Mouse (Mus musculus) mesoderm, embryonic 11.5 days (tissue): ENCODE results near the gene Gdpgp1.

Experiments
- DNase-seq: peaks from one replicate; pipeline ENCODE4 v3.0.0-alpha.2; 2012; ENCODE audit warnings: low read depth, low spot score

The Gdpgp1 gene

GRCm38 (mm10) chr7:80221179-80221750 is 11.4 kb upstream of the Gdpgp1 start:
- DNase-seq: no peak

GRCm38 (mm10) chr7:80227065-80227464 is 5.6 kb upstream of the Gdpgp1 start:
- no peak for DNase-seq

GRCm38 (mm10) chr7:80230196-80230595 is 2.5 kb upstream of the Gdpgp1 start:
- DNase-seq: no peak

- no peak for DNase-seq
Measured at GRCm38 (mm10) chr7:80231971-80232488, 635 bp upstream of the Gdpgp1 start.

GRCm38 (mm10) chr7:80233799-80234198 is 1.1 kb downstream of the Gdpgp1 start:
- DNase-seq: no peak

DNA sequence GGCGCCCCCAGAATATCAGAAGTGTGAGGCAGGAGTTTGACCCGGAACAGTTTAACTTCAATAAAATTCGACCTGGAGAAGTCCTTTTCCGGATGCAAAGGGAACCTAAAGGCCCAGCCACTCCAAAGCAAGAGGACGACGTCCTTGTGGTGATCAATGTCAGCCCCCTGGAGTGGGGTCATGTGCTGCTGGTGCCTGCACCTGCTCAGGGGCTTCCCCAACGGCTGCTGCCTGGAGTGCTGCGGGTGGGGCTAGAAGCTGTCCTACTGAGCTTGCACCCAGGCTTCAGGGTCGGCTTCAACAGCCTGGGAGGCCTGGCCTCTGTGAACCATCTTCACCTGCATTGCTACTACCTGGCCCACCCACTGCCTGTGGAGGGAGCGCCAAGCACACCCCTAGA is 5.9 kb downstream of the Gdpgp1 start:
- DNase-seq: no peak

- DNase-seq: no peak
Measured at GRCm38 (mm10) chr7:80241661-80242060, 9.0 kb downstream of the Gdpgp1 start.

DNA sequence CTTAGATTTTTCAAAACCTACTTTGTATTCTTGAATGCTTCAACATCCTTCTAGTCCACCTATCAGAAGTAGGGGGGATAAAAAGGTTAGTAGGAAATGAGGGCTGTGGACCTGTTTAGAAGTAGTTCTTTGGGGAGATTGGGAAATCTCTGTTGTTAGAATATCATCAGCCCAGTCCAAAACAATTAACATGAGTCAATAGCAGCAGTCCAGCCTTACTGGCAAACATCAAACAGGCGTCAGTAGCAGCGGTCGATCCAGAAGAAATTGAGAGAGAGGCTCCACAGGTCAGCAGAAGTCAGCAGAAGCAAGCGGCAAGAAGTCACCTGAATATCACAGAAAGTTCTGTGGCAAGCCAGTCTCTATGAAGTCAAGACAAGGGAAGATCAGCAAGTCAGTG is 12.2 kb downstream of the Gdpgp1 start:
- no peak for DNase-seq

- DNase-seq: peak; percentile 98
Measured at GRCm38 (mm10) chr7:80246148-80246721, 13.6 kb downstream of the Gdpgp1 start, which contains the start of gene Ttll13. Ttll13 (plus strand) TSS chr7:80246376.

- no peak for DNase-seq
Measured at GRCm38 (mm10) chr7:80246859-80247258, 14.2 kb downstream of the Gdpgp1 start.

DNA sequence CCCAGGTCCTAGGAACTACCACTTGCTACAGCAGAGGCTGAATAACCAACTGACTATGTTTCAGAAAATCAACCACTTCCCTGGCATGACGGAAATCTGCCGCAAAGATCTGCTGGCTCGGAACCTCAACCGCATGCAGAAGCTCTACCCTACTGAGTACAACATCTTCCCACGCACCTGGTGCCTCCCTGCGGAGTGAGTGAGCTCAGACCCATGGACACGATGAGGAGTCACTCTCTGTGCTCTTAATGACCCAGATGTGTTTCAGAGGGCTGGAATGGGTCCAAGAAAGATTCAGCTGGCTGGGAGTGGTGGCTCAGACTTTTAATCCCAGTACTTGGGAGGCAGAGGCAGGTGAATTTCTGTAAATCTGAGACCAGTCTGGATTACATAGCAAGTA is 19.8 kb downstream of the Gdpgp1 start:
- DNase-seq: no peak

DNA sequence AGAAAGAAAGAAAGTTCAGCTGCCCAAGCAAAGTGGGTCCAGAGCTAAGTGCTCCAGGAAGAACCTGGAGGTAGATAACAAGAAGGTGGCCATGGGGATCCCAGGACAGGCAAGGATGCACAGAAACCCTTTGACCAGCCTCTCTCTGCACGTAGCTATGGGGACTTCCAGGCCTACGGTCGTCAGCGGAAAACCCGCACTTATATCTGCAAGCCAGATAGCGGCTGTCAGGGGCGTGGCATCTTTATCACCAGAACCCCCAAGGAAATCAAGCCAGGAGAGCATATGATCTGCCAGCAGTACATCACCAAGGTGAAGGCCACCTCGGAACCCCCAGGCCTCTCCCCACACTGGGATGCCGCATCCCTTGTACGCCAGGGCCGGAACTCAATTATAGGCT is 20.2 kb downstream of the Gdpgp1 start:
- no peak for DNase-seq

GRCm38 (mm10) chr7:80255981-80256380 is 23.3 kb downstream of the Gdpgp1 start:
- DNase-seq: no peak

- no peak for DNase-seq
Measured at GRCm38 (mm10) chr7:80257706-80258105, 25.0 kb downstream of the Gdpgp1 start.

GRCm38 (mm10) chr7:80260625-80261371 is 28.1 kb downstream of the Gdpgp1 start, which contains the start of gene Ngrn:
Ngrn (plus strand) TSS chr7:80261215.
- peak; percentile 86 for DNase-seq

GRCm38 (mm10) chr7:80261372-80261990 is 28.8 kb downstream of the Gdpgp1 start:
- DNase-seq: peak; percentile 12

GRCm38 (mm10) chr7:80264606-80265005 is 31.9 kb downstream of the Gdpgp1 start:
- no peak for DNase-seq

GRCm38 (mm10) chr7:80267764-80268163 is 35.1 kb downstream of the Gdpgp1 start:
- DNase-seq: no peak

DNA sequence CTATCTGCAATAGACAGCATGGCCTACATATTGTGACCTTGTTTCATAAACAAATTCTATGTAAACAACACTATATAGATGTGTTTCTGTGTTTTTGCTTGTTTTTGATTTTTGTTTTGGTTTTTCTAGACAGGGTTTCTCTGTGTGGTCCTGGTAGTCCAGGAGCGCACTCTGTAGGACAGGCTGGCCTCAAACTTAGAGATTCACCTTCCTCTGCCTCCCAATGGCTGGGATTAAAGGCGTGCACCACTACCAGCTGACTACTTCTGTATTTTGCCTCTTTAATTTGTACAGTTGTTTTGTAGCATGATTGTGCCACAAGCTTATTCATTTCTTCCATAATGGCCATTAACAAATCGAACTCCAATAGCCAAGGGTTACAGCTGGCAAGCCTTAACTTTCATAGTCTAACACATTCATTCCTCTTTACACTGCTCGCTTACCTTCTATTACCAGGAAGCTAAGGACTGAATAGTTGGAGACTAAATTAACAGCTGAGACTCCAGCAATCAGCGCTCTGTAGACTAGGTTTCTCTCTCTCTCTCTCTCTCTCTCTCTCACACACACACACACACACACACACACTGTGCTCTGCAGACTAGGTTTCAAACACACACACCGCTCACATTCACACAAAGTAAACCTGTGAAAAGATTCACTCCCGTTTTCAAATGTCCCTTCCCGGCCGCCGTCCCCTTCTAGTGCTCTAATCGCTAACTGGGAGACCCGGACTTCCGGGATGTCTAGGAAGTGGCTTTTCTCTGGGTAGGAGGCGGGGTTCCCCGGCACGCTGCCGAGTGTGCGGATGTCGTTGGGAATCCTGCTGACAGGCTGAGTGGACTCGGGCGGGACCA is 36.5 kb downstream of the Gdpgp1 start, which contains the start of gene Vps33b:
TSS of gene Vps33b (plus strand) at position 753 of the 854 bp plus-strand sequence.
- DNase-seq: peak; percentile 93

- DNase-seq: peak; percentile 11
Measured at GRCm38 (mm10) chr7:80269751-80270255, 37.1 kb downstream of the Gdpgp1 start.

- DNase-seq: no peak
Measured at GRCm38 (mm10) chr7:80273456-80273855, 40.8 kb downstream of the Gdpgp1 start.
